Mouse (Mus musculus) forebrain, embryonic 11.5 days (tissue): Measurements from ENCODE around the gene Smpd3. TPM values are rescaled to one million over a fixed set of nuclear protein-coding genes. Genes with fewer than 3 reads are reported as not detected.
A peak's percentile ranks its signal among the peaks of the same experiment; 100 is the strongest.

ENCODE experiments used
- ATAC-seq: fragments of 200-750 bp; cut with Nextera tagmentation; replicated peaks from 2 replicates; pipeline ENCODE4 v1.8.0; 2017; ENCODE audit warnings: moderate TSS enrichment; ENCODE audit not compliant: low FRiP score
- DNase-seq: peaks from one replicate; pipeline ENCODE4 v3.0.0-alpha.2; 2017; ENCODE audit warnings: low spot score
- H3K27ac ChIP-seq: fragments of 300-500 bp; sonication (generic); 2 replicates; pipeline ENCODE4 v1.5.1; 2014; ENCODE audit warnings: low read depth, low read length
- H3K27me3 ChIP-seq: fragments of 300-500 bp; sonication (generic); 2 replicates; pipeline ENCODE4 v1.6.1; 2014; ENCODE audit warnings: mild to moderate bottlenecking, low read length, mixed read lengths; ENCODE audit not compliant: control insufficient read depth, insufficient read depth
- H3K36me3 ChIP-seq: fragments of 300-500 bp; sonication (generic); 2 replicates; pipeline ENCODE4 v1.6.1; 2014; ENCODE audit warnings: mild to moderate bottlenecking, low read length, moderate library complexity, mixed read lengths; ENCODE audit not compliant: control insufficient read depth, insufficient read depth
- H3K4me1 ChIP-seq: fragments of 300-500 bp; sonication (generic); replicated peaks from 2 replicates; pipeline ENCODE4 v1.6.1; 2014; ENCODE audit warnings: low read length, mixed read lengths; ENCODE audit not compliant: control insufficient read depth, insufficient read depth
- H3K4me2 ChIP-seq: fragments of 300-500 bp; sonication (generic); 2 replicates; pipeline ENCODE4 v1.6.1; 2014; ENCODE audit warnings: low read depth, mild to moderate bottlenecking, low read length, moderate library complexity, mixed read lengths; ENCODE audit not compliant: severe bottlenecking
- H3K4me3 ChIP-seq: fragments of 300-500 bp; sonication (generic); 2 replicates; pipeline ENCODE4 v1.5.1; 2014; ENCODE audit warnings: low read depth, low read length
- H3K9ac ChIP-seq: fragments of 300-500 bp; sonication (generic); 2 replicates; pipeline ENCODE4 v1.6.1; 2014; ENCODE audit warnings: low read length
- H3K9me3 ChIP-seq: fragments of 300-500 bp; sonication (generic); 2 replicates; pipeline ENCODE4 v1.6.1; 2016; ENCODE audit warnings: low read length, mixed read lengths; ENCODE audit not compliant: control insufficient read depth
- WGBS: fragments of 180-500 bp; shearing (Covaris S2); extraction: QIAGEN DNeasy Blood & Tissue Kit; methylation state at CpG from one replicate; pipeline ENCODE4 v1.1.7; 2014; 5-methylcytosine and 5-hydroxymethylcytosine counted together
- polyA plus RNA-seq: library from polyadenylated mRNA; unstranded; fragments of >200 nt; fragmentation: Nextera tagmentation; extraction: Ambion mirVana; gene quantifications from 2 replicates; pipeline ENCODE4 v1.2.1, GENCODE M21; 2014

The Smpd3 gene
- 11.1 and 11.8 TPM in 2 replicates for polyA plus RNA-seq

DNA sequence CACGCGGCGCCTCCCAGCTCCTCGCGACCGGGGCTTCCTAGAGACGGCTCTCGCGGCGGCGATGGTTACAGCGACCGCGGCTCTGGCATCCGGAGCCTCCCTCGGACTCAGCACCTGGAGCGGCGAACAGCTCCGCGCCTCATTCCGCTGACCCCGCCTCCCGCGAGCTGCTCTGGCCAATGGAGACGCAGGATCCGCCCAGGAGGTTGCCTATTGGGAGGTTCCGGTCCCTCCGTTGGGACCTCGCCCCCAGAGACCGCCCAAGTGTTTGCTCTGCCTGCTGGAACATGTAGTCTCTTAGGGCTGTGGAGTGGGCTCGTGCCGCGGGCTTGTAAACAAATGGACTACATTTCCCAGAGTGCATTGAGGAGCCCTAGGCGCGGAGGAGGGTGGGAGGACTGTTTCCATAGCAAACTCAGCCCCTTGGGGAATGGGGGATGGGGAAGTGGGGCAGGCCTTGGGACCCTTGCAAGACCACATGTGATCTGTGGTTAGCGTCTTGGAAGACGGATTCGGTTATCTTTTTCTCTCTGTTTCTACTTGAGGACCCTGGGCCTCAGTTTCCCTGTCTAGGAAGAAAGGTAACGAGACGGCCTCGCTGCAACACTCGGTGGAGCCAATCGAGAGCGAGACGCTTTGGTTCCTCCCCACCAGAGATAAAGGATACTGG lies at the start of gene Smpd3:
Gene Smpd3, minus strand, starts transcription at position 137 of the 670 bp plus-strand sequence.
- Histone ChIP-seq H3K27ac (no peak within 1 kb of the TSS), H3K9ac (peak within 1 kb of the TSS; percentile 73), H3K4me2 (peak within 1 kb of the TSS; percentile 91), H3K36me3 (no peaks in the 10 kb centered on the region), H3K9me3 (no peaks in the 10 kb centered on the region), H3K4me1 (peaks cover 2% of the 10 kb centered on the region; the same call in 1 of the 2 replicates), H3K4me3 (peak within 1 kb of the TSS; percentile 49), H3K27me3 (peaks cover 10% of the 10 kb centered on the region)
- ATAC-seq (peak; percentile 100), DNase-seq (peak; percentile 99)
- under 1% methylated on average over 45 of the region's 45 CpGs for WGBS

GRCm38 (mm10) chr8:106381026-106381425 lies 43.2 kb upstream of the Smpd3 start:
- Histone ChIP-seq H3K36me3 (no peaks in the 10 kb centered on the region), H3K4me1 (no peaks in the 10 kb centered on the region), H3K9me3 (no peaks in the 10 kb centered on the region), H3K27me3 (no peaks in the 10 kb centered on the region), H3K4me2 (no peak overlapping the region), H3K9ac (no peak overlapping the region), H3K4me3 (no peak overlapping the region), H3K27ac (no peak overlapping the region)
- no peak for DNase-seq
- ATAC-seq = no peak
- 86% methylated on average over 6 of the region's 6 CpGs for WGBS

DNA sequence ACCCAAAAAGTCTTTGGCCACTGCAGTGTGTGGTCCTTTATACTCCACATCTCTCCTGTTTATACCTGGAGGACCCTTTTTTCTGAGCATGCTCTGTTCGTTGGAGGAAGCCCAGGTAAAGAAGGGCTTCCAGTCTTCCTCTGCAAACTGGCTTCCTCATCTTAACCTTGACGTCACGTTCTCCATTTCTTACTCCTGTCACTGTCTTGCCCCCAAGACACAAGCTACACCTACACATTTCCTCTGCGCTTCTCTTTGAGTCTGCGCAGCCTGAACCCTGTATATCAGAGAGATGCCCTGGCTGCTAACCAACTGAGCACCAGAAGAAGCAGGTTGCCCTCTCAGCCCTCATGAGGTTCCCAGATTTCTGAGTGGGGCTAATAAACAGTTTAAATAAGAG lies 41.6 kb upstream of the Smpd3 start:
- Histone ChIP-seq H3K4me3 (no peak overlapping the region), H3K4me2 (no peak overlapping the region), H3K27me3 (no peaks in the 10 kb centered on the region), H3K9ac (no peak overlapping the region), H3K27ac (no peak overlapping the region), H3K9me3 (no peaks in the 10 kb centered on the region), H3K36me3 (no peaks in the 10 kb centered on the region), H3K4me1 (no peaks in the 10 kb centered on the region)
- DNase-seq = no peak
- ATAC-seq = no peak
- WGBS = 88% methylated on average over 5 of the region's 5 CpGs

DNA sequence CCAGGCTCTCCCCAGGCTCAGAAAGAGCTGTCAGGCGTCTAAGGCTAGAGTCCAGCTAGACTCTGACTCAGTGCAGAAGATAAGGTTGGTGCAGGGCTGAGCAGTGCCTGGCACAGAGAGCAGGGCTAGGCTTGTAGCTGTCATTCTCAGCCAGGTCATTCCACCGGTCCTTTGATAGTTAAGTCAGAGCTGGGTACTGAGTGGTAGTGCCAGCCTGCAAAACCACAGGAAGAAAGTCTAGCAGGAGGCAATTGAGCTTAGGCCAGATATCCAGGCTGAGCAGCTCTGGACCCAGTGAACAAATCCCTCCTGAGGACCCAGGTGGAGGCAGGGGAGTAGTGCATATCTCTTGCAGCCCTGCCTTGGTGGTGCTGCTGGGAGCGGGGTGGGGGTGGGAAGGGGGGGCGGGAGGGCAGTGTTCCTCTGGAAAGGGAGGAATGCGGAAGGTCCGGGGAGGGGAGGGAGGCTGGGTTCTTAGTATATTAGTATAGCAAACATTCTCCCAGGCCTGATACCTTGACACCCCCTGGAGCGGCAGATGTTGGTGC lies 40.8 kb upstream of the Smpd3 start:
- ATAC-seq (no peak), DNase-seq (no peak)
- 80% methylated on average over 6 of the region's 7 CpGs for WGBS
- Histone ChIP-seq H3K4me3 (no peak overlapping the region), H3K36me3 (no peaks in the 10 kb centered on the region), H3K9me3 (no peaks in the 10 kb centered on the region), H3K27me3 (no peaks in the 10 kb centered on the region), H3K4me2 (no peak overlapping the region), H3K27ac (no peak overlapping the region), H3K4me1 (no peaks in the 10 kb centered on the region), H3K9ac (no peak overlapping the region)

DNA sequence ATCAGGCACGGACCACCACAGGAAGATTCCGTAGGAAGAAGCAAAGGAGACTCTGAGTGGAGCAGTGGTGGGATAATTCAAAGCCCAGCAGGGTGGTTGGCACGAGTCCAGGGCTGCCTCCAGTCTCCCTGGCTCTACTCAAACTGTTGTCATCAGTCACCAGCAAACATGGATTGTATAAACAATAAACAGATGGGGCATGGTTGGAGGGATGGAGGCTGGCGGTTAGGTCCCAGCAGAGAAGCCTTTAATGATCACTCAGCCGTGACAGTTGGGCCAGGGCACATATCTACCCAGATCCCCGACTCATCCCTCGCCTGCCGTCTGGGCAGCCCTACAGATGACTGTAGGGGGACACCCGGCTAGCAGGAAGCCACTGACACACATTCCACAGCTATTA lies 39.1 kb upstream of the Smpd3 start:
- no peak overlapping the region for H3K27ac ChIP-seq
- H3K4me2 ChIP-seq = no peak overlapping the region
- no peaks in the 10 kb centered on the region for H3K9me3 ChIP-seq
- WGBS = 43% methylated on average over 9 of the region's 9 CpGs
- ATAC-seq (no peak), DNase-seq (no peak)
- no peak overlapping the region for H3K9ac ChIP-seq
- no peaks in the 10 kb centered on the region for H3K27me3 ChIP-seq
- no peaks in the 10 kb centered on the region for H3K36me3 ChIP-seq
- no peaks in the 10 kb centered on the region for H3K4me1 ChIP-seq
- no peak overlapping the region for H3K4me3 ChIP-seq

DNA sequence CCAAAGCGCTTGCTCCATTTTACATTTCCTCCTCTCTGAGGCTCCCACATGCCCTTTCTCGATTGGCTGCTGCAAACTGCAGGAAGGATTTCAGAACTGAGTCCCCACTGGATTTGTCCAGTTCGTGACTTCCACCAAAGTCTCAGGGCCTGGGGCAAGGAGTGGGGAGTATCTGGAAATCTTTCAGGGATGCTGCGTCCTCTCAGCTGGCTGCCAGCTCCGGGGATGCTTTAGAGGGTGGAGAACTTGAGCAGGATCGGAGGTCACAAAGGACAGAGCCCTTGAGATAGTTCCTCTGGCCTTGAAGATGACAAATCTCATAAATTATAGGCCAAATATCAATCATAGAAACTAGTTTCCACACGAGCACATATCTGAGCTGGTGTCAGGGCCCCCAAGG lies 38.2 kb upstream of the Smpd3 start:
- Histone ChIP-seq H3K4me2 (no peak overlapping the region), H3K27me3 (no peaks in the 10 kb centered on the region)
- WGBS = 87% methylated on average over 7 of the region's 7 CpGs

GRCm38 (mm10) chr8:106369069-106369468 lies 31.3 kb upstream of the Smpd3 start:
- Histone ChIP-seq H3K36me3 (no peaks in the 10 kb centered on the region), H3K4me3 (no peak overlapping the region), H3K4me1 (no peaks in the 10 kb centered on the region), H3K9me3 (peaks cover 3% of the 10 kb centered on the region; the same call in 1 of the 2 replicates), H3K27me3 (no peaks in the 10 kb centered on the region), H3K9ac (no peak overlapping the region), H3K4me2 (no peak overlapping the region), H3K27ac (no peak overlapping the region)
- 88% methylated on average over 7 of the region's 7 CpGs for WGBS
- no peak for DNase-seq
- ATAC-seq = no peak

More for the DNA sequence above, 38.2 kb upstream of the Smpd3 start:
- ATAC-seq = no peak
- no peak overlapping the region for H3K27ac ChIP-seq
- H3K4me3 ChIP-seq = no peak overlapping the region
- no peak overlapping the region for H3K9ac ChIP-seq
- H3K9me3 ChIP-seq = no peaks in the 10 kb centered on the region
- no peak for DNase-seq
- H3K4me1 ChIP-seq = no peaks in the 10 kb centered on the region
- H3K36me3 ChIP-seq = no peaks in the 10 kb centered on the region

GRCm38 (mm10) chr8:106368501-106368900 lies 30.7 kb upstream of the Smpd3 start:
- no peak overlapping the region for H3K4me2 ChIP-seq
- H3K27ac ChIP-seq = no peak overlapping the region
- no peaks in the 10 kb centered on the region for H3K36me3 ChIP-seq
- no peaks in the 10 kb centered on the region for H3K27me3 ChIP-seq
- ATAC-seq (no peak), DNase-seq (no peak)
- H3K4me3 ChIP-seq = no peak overlapping the region
- H3K4me1 ChIP-seq = no peaks in the 10 kb centered on the region
- 68% methylated on average over 3 of the region's 3 CpGs for WGBS
- peaks cover 3% of the 10 kb centered on the region; the same call in 1 of the 2 replicates for H3K9me3 ChIP-seq
- no peak overlapping the region for H3K9ac ChIP-seq

- no peaks in the 10 kb centered on the region for H3K36me3 ChIP-seq
- ATAC-seq (no peak), DNase-seq (no peak)
- H3K9me3 ChIP-seq = peaks cover 3% of the 10 kb centered on the region; the same call in 1 of the 2 replicates
- H3K4me2 ChIP-seq = no peak overlapping the region
- no peaks in the 10 kb centered on the region for H3K4me1 ChIP-seq
- no peak overlapping the region for H3K4me3 ChIP-seq
- WGBS = 85% methylated on average over 5 of the region's 5 CpGs
- no peak overlapping the region for H3K9ac ChIP-seq
- no peaks in the 10 kb centered on the region for H3K27me3 ChIP-seq
- H3K27ac ChIP-seq = no peak overlapping the region
Measured at GRCm38 (mm10) chr8:106364837-106365236, 27.0 kb upstream of the Smpd3 start.
